Mouse (Mus musculus): Measurements from ENCODE around the gene Nomo1. TPM values are rescaled to one million over a fixed set of nuclear protein-coding genes. Genes with fewer than 3 reads are reported as not detected.

Nomo1 gene
- polyA plus RNA-seq (2015; fragmentation: Illumina TruSeq; extraction: RNeasy Lipid Tissue Mini Kit (QIAGEN cat#74804); ENCODE audit: insufficient read depth, low read depth, low replicate concordance), result 13.3 TPM

GRCm38 (mm10) chr7:46033109-46033869 is at the start of gene Nomo1:
TSS of gene Nomo1 (plus strand) at chr7:46033698.

GRCm38 (mm10) chr7:46030145-46030488 is 3.4 kb upstream of the Nomo1 start, which contains the start of gene Abcc6:
TSS of gene Abcc6 (minus strand) at chr7:46030302.

GRCm38 (mm10) chr7:46100563-46100962 is 67.1 kb downstream of the Nomo1 start, which contains the start of gene Kcnj11:
TSS of gene Kcnj11 (minus strand) at chr7:46100764.

Other genes with a start within 250 kb of the Nomo1 start
- gene Lmtk3, start 250.0 kb upstream of the Nomo1 start, polyA plus RNA-seq (2015; fragmentation: Illumina TruSeq; extraction: RNeasy Lipid Tissue Mini Kit (QIAGEN cat#74804); ENCODE audit: insufficient read depth, low read depth, low replicate concordance), result 4.6 TPM
- not detected for gene Sult2b1, start 249.0 kb upstream of the Nomo1 start, polyA plus RNA-seq (2015; fragmentation: Illumina TruSeq; extraction: RNeasy Lipid Tissue Mini Kit (QIAGEN cat#74804); ENCODE audit: insufficient read depth, low read depth, low replicate concordance)
- 31.3 TPM for gene Cyth2, start 219.1 kb upstream of the Nomo1 start, polyA plus RNA-seq (2015; fragmentation: Illumina TruSeq; extraction: RNeasy Lipid Tissue Mini Kit (QIAGEN cat#74804); ENCODE audit: insufficient read depth, low read depth, low replicate concordance)
- not detected for gene Kcnj14, start 208.9 kb upstream of the Nomo1 start, polyA plus RNA-seq (2015; fragmentation: Illumina TruSeq; extraction: RNeasy Lipid Tissue Mini Kit (QIAGEN cat#74804); ENCODE audit: insufficient read depth, low read depth, low replicate concordance)
- gene Grwd1, start 202.8 kb upstream of the Nomo1 start, polyA plus RNA-seq (2015; fragmentation: Illumina TruSeq; extraction: RNeasy Lipid Tissue Mini Kit (QIAGEN cat#74804); ENCODE audit: insufficient read depth, low read depth, low replicate concordance), result 4.1 TPM
- 53.6 TPM for gene Kdelr1, start 160.9 kb upstream of the Nomo1 start, polyA plus RNA-seq (2015; fragmentation: Illumina TruSeq; extraction: RNeasy Lipid Tissue Mini Kit (QIAGEN cat#74804); ENCODE audit: insufficient read depth, low read depth, low replicate concordance)
- gene Grin2d, start 155.3 kb upstream of the Nomo1 start, polyA plus RNA-seq (2015; fragmentation: Illumina TruSeq; extraction: RNeasy Lipid Tissue Mini Kit (QIAGEN cat#74804); ENCODE audit: insufficient read depth, low read depth, low replicate concordance), result 0.42 TPM
- not detected for gene Syngr4, start 137.0 kb upstream of the Nomo1 start, polyA plus RNA-seq (2015; fragmentation: Illumina TruSeq; extraction: RNeasy Lipid Tissue Mini Kit (QIAGEN cat#74804); ENCODE audit: insufficient read depth, low read depth, low replicate concordance)
- 6.6 TPM for gene Tmem143, start 136.8 kb upstream of the Nomo1 start, polyA plus RNA-seq (2015; fragmentation: Illumina TruSeq; extraction: RNeasy Lipid Tissue Mini Kit (QIAGEN cat#74804); ENCODE audit: insufficient read depth, low read depth, low replicate concordance)
- 42.8 TPM for gene Emp3, start 112.3 kb upstream of the Nomo1 start, polyA plus RNA-seq (2015; fragmentation: Illumina TruSeq; extraction: RNeasy Lipid Tissue Mini Kit (QIAGEN cat#74804); ENCODE audit: insufficient read depth, low read depth, low replicate concordance)
- 0.72 TPM for gene Ccdc114, start 109.6 kb upstream of the Nomo1 start, polyA plus RNA-seq (2015; fragmentation: Illumina TruSeq; extraction: RNeasy Lipid Tissue Mini Kit (QIAGEN cat#74804); ENCODE audit: insufficient read depth, low read depth, low replicate concordance)
- gene Abcc6, start 3.4 kb upstream of the Nomo1 start, polyA plus RNA-seq (2015; fragmentation: Illumina TruSeq; extraction: RNeasy Lipid Tissue Mini Kit (QIAGEN cat#74804); ENCODE audit: insufficient read depth, low read depth, low replicate concordance), result 0.63 TPM
- 3.5 TPM for gene Kcnj11, start 67.1 kb downstream of the Nomo1 start, polyA plus RNA-seq (2015; fragmentation: Illumina TruSeq; extraction: RNeasy Lipid Tissue Mini Kit (QIAGEN cat#74804); ENCODE audit: insufficient read depth, low read depth, low replicate concordance)
- gene Abcc8, start 146.3 kb downstream of the Nomo1 start, polyA plus RNA-seq (2015; fragmentation: Illumina TruSeq; extraction: RNeasy Lipid Tissue Mini Kit (QIAGEN cat#74804); ENCODE audit: insufficient read depth, low read depth, low replicate concordance), result 44.4 TPM
- gene Ush1c, start 204.8 kb downstream of the Nomo1 start, polyA plus RNA-seq (2015; fragmentation: Illumina TruSeq; extraction: RNeasy Lipid Tissue Mini Kit (QIAGEN cat#74804); ENCODE audit: insufficient read depth, low read depth, low replicate concordance), result 3.7 TPM
- gene Otog, start 207.3 kb downstream of the Nomo1 start, polyA plus RNA-seq (2015; fragmentation: Illumina TruSeq; extraction: RNeasy Lipid Tissue Mini Kit (QIAGEN cat#74804); ENCODE audit: insufficient read depth, low read depth, low replicate concordance), result not detected